Mouse (Mus musculus) kidney, postnatal 10 days (tissue): ENCODE results near the gene Notch1.

Experiments
- DNase-seq: peaks from one replicate; pipeline ENCODE4 v3.0.0; 2021; ENCODE audit warnings: mixed read lengths

Gene Notch1

DNA sequence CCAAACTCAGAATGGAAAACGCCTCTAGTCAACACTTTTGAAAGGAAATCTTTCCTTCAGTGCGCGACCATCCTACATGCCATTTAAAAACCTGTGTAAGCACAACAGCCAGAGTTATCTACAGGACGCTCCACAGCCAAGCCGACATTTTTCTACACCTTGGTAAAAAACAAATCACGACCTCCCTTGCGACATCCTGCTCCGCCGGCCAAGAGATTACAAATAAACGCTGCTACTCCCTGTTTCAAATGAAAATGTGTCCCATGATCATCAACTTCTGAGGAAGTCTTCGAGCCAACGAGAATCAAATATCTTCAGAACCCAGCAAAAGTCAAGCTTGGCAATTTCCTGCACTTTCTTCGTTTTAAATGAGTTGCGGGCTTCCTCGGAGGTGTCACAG, 72.1 kb downstream of the Notch1 start:
- DNase-seq, result no peak

DNA sequence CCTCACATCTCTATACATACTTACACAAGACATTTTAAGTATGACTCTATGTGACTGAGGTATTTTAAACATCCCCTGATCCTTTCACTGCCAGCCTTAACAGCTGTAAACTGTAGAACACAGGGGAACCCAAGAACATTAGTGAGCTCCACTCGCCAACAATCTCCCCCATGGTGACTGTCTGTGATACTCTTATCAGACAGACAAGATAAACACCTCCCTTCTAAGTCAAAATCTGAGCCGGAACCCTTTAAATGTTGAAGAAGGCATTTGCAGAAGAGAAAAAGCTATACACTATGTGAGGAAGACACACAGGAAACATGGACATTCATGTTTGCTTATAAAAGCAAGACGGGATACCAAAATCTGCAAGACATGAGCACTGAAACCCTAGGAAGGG, 72.6 kb downstream of the Notch1 start:
- DNase-seq, result no peak

DNA sequence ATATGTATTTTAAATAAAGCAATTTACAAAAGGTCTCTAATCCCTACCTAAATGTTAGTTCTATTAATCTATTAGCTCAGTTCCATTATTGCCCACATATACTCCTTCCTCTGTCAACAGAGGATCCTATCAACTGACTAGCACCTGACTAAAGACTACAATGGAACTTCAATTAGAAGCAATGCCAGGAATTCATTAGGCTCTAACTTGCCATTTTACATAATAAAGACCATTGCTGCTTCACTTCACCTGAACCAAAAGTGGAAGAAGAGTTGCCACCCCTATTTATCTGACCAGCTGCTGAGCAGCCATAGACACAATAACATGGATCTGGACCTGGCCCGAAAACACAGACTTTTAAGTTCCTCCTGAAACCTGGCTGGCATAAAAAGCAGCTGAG, 73.6 kb downstream of the Notch1 start:
- DNase-seq, result no peak

DNA sequence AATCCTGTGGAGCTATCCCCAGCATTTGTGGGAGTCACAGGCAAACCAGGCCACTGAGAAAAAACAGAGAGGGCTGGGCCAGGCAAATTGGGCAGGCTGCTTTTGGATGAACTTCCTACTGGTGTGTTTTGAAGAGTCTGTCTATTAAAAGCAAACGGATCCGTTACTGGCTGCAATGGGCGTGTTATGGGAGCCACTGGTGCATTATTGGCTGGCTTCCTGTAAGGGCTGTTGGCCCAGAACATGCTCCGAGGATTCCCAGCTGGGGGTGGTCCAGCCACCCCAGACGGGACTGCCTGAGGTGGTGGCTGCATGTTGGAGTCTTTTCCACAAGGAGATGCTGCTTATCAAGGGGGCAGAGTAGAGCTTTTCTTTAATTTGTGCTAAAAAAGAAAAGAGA, 74.8 kb downstream of the Notch1 start:
- no peak for DNase-seq

DNA sequence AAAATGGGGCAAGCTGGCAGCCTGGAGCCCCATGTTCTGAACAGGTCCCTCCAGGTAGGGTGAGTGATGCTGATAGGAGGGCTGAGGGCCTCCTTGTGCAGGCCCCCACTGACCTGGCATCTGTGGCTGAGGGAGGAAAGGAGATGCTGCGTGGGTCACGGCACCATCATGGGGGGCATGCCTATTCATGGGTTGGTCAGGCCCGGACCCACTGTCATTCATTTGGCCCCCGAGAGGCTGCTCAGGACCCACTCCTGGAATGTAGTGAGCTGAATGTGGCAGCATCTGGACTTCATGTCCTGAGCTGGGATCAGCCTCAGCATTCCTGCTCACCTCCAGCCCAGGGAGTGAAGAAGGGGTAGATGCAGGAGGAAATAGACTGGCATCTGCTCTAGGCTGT, 75.2 kb downstream of the Notch1 start:
- DNase-seq, result no peak

DNA sequence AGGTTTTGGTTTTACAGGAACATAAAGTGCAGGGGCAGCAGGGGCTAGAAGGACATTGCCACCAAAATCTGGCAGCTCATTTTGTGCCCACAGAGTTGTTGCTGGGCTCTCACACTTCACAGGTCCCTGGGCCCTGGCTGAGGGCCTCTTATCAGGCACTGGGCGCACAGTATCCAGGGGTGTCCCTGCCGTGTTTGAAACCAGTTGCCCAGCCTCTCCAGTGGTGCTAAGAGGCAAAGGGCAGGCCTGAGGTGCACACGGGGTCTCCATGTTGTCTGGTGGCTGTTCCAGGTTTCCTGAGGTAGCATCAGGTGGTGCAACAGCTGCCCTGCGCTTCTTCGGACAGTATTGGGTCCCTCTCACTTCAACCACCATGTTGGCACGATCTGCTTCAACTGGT, 76.8 kb downstream of the Notch1 start:
- no peak for DNase-seq

DNA sequence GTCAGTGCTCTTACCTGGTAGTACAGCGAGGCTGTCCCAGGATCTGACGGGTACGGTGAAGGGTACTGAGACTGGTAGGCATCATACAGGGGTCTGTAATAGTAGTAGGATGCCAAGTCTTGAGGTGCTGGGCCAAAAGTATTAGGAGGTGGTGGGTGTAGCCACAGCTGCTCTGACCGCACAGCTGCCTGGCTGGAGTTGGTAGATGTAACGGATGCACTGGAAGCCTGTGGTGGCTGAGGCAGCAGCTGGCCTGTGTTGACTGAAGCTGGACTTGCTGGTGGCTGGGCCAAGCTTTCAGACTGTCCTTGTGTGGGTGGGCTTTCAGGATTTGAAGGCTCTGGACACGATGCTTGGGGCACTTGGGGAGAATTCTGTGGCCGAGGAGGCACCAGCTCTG, 78.1 kb downstream of the Notch1 start:
- DNase-seq, result no peak

DNA sequence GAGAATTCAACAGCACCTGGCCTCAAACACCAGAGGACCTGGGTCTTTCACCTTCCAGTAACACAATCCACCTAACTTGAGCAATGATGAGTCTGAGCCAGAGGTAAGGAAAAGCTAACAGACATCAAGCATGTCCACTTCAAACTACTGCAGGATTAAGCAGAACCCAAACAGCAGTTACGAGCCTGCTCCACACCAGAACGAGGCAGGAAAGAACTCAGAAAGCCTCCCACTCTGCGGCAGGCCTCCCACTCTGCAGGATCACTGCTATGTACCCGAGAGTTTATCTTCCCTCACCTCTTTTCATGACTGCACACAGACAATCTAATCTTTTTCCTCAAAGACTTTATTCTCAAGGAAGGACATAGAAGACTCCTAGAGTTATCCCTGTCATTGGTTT, 79.2 kb downstream of the Notch1 start:
- no peak for DNase-seq

DNA sequence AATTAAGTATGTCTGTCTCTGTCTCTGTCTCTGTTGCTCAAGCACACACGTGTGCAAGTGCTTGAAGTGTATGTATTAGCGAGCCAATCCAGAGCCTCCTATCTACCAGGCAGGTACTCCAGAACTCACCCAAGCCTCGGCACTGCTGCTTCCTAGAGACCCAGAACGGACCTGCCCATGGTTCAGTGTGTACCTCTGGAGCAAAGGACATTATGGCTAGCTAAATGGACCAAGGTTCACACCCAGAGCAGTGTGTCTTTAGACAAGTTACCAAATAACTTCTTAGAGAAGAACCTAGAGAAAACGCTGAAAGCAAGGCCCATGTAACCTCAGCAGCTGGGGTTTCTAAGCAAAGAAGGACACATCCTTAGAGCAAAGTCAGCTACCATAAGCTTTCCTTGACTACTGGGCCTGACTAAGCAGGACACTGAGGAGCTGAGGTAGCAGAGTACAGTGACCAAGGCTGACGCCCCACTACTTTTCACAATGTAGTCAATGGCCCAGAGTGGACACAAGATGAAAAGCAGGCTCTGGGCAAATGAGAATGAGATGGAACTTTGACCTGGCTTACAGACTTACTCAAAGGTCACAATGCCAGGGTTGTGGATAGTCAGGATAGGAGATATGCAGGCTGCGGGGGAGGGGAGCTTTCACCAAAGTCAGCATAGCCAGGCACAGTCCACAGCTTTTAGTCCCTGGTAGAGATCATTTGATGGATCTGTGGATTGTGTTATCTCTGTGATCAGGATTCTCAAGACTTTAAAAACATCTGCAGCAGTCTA, 81.5 kb downstream of the Notch1 start:
- DNase-seq, result peak; percentile 42

DNA sequence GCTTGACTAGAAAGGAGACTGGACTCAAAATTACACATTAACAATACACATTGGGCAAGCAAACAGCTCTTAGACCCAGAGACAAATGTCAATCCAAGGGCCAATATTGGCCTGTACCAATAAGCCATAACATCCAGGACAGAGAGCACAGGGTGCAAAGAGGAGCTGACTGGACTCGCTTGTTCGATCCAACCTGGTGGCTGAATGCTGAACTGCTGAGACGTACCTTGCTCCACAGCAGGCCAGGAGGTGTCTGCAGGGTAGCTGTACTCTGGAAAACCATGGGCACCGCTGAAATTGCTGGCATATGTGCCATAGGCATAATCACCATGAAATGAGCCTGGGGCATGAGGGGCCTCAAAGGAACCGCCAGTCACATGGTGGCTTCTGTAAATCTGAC, 86.6 kb downstream of the Notch1 start:
- DNase-seq, result no peak

DNA sequence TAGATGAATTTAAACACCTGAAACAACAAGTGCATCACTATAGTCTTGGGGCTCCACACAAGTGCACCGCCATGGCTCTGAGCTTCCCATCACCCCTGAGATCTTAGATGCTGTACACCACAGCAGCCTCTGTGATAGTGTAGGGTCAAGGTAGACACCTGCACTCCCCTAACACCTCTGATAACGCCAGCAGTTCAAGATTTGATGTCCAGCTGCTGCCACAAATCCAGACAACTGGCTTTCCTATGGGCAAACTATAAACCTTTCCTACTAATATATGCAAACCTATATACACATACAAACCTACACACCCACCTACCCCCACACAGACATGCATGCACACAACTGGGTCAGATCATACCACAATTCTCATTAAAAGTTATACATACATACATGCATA, 91.9 kb downstream of the Notch1 start:
- DNase-seq, result no peak

DNA sequence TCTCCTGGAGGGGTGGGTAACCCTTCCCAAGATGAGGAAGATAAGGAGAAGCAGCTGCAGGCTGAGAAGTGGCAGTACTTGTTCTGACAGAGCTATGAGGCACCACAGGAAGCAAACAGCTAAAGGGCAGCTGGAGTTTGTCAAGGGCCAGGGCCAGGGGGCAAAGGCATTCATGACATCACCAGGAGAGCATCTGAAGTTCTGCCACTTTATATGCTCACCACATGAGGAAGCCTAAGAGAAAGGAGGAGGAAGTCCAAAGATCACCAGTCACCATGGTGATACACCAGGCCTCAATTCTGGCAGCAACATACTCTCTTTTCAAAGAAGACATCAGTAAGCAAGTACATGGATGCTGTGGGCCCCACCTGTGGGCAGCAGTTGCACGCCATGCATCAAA, 93.4 kb downstream of the Notch1 start:
- DNase-seq, result no peak

DNA sequence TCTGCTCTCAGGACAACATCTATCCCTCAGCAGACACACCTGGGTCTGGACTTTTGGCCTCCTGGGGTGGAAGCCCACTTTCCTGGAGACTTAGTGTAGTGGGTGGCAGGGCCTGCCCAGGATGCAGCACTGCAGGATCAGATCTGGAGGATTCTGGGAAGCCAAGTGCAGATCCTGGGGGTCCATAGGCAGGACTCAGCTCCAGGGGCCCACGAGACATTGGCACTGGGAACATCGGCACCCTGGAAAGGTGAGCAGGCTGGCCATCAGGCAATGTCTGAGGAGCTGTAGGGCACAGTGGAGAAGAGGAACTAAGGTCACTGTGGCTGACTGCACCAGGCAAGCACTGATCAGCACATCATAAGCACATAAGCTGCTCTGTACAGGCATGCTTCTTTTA, 94.5 kb downstream of the Notch1 start:
- no peak for DNase-seq

DNA sequence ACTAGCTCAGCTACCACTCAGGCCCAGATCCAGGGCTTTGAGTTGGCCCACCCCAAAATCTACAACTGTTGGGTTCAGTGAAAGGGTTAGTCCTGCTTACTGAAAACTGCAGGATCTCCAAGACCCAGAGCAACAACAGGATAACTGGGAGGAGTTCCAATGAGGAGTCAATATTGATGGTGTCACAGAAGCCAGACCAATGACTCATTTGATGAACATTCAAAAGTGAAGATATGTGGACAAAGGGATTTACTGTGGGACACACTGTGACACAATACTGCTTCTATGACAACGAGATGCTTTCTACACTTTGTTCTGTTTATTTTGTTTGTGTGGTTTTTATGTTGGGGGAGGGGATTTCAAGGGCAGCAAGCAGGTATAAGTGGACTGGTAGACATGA, 98.3 kb downstream of the Notch1 start:
- DNase-seq, result no peak

DNA sequence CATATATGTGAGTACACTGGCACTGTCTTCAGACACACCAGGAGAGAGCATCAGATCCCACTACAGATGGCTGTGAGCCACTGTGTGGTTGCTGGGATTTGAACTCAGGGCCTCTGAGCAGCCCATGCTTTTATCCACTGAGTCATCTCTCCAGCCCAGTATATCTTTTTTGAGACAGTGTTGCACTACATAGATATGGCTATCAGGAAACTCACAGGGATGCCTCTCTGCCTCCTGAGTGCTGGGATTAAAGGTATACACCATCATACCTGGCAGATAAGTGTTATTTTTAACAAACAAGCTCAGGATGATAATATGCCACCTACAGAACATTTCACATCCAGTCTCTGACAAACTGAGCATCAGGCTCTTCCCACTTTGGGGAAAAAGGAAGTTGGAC, 99.4 kb downstream of the Notch1 start:
- DNase-seq, result no peak

DNA sequence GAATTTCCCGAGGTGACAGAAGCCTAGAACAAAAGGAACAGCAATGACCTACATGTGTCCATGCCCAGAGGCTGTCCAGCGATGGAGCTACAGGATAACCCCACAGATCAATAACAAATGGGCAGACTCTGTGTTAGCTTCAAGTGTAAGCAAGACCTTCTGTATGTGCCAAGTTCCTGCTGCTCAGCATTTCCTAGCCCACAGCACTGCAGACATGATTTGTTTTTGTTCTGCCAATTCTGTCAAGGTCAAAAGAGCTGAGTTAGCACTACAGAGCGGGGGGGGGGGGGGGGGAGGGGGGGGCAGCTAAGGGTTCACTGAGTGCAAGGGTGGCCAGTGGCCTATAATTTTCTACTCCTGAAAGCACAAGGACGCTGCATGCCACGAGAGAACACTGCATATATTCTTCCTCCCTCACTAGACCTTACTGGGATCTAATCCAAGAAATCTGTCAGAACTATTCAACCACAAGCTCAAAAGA, 105.5 kb downstream of the Notch1 start:
- no peak for DNase-seq

DNA sequence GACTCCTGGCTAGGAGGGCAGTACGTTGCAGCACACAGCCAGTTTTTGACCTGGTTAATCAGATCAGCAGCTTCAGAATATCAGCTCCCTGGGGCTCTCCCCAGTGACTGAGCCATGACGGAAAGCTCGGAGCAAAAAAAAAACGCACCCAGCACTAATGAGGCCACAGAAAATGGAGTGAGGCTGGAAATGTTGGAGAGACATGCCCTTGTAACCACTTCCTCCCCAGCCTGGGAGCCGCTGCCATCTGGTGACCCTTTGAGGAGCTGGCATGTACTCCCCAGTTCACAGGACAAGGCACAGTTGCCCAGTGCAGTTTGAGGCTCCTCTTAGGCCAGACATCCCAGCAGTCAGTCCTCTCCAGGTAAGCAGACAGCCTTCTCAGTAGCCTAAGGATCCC, 106.4 kb downstream of the Notch1 start:
- no peak for DNase-seq

DNA sequence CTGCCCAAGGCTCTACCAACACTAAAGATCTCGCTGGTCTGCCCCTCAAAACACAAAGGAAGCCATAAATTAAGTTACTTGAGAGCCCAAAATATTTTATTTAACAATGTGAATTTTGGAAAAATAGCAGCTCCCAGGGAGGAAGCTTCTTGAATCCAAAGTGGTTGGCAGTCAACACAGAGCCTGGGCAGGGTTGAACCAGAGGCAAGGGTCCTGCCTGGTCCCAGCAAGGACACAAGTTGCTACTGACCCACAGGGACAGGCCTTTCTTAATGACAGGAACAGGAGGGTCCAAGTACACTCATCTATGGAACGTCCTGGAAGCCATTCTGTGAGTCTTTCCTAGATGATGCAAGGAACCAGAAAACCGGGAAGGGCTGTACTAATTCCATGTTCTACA, 107.1 kb downstream of the Notch1 start:
- DNase-seq, result no peak

DNA sequence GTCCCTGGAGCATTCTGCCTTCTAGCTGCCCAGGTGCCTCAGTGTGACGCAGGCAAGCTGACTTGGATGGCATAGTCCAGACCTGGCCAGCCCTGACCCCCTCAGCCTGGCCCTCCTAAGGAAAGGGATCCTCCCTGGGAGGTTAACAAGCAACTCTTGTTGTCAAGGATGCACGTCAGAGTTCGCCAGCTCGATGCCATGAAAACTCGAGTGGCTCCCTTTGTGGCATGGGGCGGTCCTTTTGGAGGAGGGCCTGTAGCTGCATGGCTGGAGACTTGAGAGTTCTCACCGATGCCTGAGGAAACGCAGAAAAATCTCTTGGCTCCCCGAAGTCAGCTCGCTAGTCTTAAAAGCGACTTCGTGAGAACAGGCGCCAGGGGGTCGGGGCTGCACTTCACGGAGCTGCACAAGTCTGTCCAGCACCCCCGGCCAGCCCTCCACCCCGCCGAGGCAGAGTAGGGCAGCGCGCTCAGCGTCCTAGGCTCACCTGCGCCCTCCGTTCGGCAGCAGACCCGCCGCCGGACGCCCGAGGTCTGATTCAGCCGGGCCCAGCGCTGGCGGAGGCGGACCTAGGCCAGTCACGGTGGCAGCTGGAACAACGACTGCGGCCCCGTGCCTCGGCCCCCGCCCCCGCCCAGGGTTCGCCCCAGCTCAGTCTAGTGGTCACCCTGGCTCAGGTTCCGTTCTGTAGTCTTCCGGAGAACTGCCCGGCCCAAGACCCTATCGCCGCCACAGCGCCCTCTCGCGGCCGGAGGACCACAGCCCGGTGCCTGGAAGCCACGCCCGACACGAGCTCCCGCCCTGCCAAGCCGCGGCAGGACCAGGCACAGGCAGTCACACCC, 107.7 kb downstream of the Notch1 start, which contains the start of gene Inpp5e:
Gene Inpp5e, minus strand, starts transcription at position 689 of the 842 bp plus-strand sequence.
- DNase-seq, result peak; percentile 99
